Mouse (Mus musculus) hematopoietic multipotent progenitor cell, adult 10-12 weeks (in vitro differentiated cells): ENCODE results near the gene Paip2b. TPM values are rescaled to one million over a fixed set of nuclear protein-coding genes. Genes with fewer than 3 reads are reported as not detected.

Source experiments
- polyA plus RNA-seq: library from polyadenylated mRNA; stranded (reverse); fragments of >175 nt; gene quantifications from 2 replicates; pipeline ENCODE4 v1.2.3, GENCODE M21; 2012; ENCODE audit warnings: low replicate concordance

The Paip2b gene
- polyA plus RNA-seq, result 11.2 and 23.5 TPM in 2 replicates

GRCm38 (mm10) chr6:83831606-83832123, at the start of gene Paip2b:
Gene Paip2b (minus strand): TSS chr6:83831741.

GRCm38 (mm10) chr6:83866954-83867597, 35.5 kb upstream of the Paip2b start, which contains the start of gene Zfp638:
Gene Zfp638 (plus strand): TSS chr6:83867109.

GRCm38 (mm10) chr6:83794760-83795296, 36.7 kb downstream of the Paip2b start, which contains the start of gene Nagk:
Gene Nagk (plus strand): TSS chr6:83794982.

GRCm38 (mm10) chr6:83775638-83776293, 55.8 kb downstream of the Paip2b start, which contains the start of gene Tex261:
Gene Tex261 (minus strand): TSS chr6:83775813.

GRCm38 (mm10) chr6:83762344-83762743, 69.2 kb downstream of the Paip2b start, which contains the start of gene Ankrd53:
Gene Ankrd53 (plus strand): TSS chr6:83762644.

Other genes starting within 250 kb of the Paip2b start
- gene Clec4f, start 175.6 kb downstream of the Paip2b start, polyA plus RNA-seq, result not detected in 2 replicates
- 0.26 and 0.37 TPM in 2 replicates for gene Cd207, start 153.9 kb downstream of the Paip2b start, polyA plus RNA-seq
- gene Vax2, start 120.5 kb downstream of the Paip2b start, polyA plus RNA-seq, result 0.19 and 1.1 TPM in 2 replicates
- gene Atp6v1b1, start 88.8 kb downstream of the Paip2b start, polyA plus RNA-seq, result not detected in 2 replicates
- gene Ankrd53, start 69.1 kb downstream of the Paip2b start, polyA plus RNA-seq, result not detected in 2 replicates
- gene Tex261, start 55.9 kb downstream of the Paip2b start, polyA plus RNA-seq, result 32.4 and 46.9 TPM in 2 replicates
- 9.0 and 15.9 TPM in 2 replicates for gene Nagk, start 36.8 kb downstream of the Paip2b start, polyA plus RNA-seq
- gene Zfp638, start 35.4 kb upstream of the Paip2b start, polyA plus RNA-seq, result 13.8 and 14.8 TPM in 2 replicates
- 1.2 and 8.8 TPM in 2 replicates for gene Dysf, start 176.8 kb upstream of the Paip2b start, polyA plus RNA-seq